Mouse (Mus musculus): Measurements from ENCODE around the gene Gm2237. TPM values are rescaled to one million over a fixed set of nuclear protein-coding genes. Genes with fewer than 3 reads are reported as not detected.

Gm2237 gene
- polyA plus RNA-seq (2012; rRNA removed): 0.30 TPM in 1 of 2 replicates, not detected in the other

DNA sequence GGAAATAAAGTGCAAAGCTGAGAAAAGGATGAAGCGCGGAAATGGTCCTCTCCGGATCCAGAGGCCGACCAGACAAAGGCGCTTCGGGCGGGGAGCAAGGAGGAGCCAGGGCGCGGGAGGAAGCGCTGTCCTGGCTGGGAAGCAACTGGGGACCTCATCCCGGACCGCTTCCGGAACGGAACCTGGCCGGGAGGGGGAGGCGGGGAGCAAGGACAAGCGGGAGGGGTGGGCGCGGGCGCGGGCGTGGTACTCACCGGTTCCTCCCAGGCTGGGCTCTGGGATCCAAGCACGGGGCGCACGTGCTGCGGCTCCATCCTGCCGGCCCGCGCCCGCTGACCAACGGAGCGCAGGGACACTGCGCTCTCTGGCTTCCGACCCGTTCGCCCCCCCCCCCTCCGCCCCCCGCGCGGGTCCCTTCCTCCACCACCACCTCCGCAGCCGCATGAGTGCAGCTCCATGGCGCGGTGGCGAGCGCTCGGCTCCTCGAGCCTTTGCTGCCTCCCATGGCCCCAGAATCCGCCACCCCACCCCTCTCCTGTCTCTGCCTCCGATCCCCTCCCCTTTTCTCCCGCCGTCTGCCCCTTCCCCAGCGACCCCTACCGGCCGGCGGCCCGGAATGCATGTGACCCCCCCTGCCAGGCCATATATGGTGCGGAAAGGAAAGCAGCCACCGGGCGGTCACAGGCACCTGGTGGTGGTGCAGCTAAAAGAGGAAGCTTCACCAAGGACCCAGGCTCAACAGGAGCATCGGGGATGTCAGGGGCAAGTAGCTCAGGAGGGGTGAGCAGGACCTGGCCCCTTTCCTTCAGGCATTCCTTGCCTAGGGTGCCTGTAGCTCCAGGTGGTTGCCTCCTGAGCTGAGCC is at the start of gene Gm2237:
Gene Gm2237, minus strand, starts transcription at position 332 of the 864 bp plus-strand sequence.

DNA sequence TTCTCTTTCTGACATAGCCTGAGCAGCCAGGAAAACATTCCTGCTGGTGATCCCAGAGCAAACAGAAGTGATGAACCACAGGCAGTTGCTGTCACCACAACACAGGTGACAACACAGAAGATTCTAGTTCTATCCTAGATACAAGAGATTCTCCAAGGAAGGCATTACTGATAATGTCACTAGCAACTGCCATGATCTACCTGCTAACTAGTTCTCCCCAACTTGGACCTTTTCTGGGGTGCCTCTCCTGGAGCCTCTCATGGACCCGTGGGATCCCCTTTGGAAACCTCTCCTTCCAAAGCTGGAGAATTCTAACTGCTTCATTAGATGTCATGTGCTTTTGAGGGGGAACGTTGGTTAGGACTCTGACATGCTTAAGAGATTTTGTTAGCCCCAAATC is 17.5 kb upstream of the Gm2237 start, which contains the start of gene Gm5458:
Gene Gm5458, minus strand, starts transcription at position 101 of the 400 bp plus-strand sequence.

DNA sequence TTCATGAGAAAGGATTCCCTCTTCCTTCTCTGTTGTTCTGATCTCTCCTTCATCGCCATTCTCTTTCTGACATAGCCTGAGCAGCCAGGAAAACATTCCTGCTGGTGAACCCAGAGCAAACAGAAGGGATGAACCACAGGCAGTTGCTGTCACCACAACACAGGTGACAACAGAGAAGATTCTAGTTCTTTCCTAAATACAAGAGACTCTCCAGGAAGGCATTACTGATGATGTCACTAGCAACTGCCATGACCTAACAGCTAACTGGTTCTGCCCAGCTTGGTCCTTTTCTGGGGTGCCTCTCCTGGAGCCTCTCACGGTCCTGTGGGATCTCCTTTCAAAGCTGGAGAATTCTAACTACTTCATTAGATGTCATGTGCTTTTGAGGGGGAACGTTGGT is 35.1 kb downstream of the Gm2237 start, which contains the start of gene Gm2244:
Gene Gm2244, minus strand, starts transcription at position 101 of the 400 bp plus-strand sequence.

Other genes starting within 250 kb of the Gm2237 start
- not detected in 2 replicates for gene Gm21738, start 166.2 kb downstream of the Gm2237 start, polyA plus RNA-seq (2012; rRNA removed)
- not detected in 2 replicates for gene Gm2244, start 35.2 kb downstream of the Gm2237 start, polyA plus RNA-seq (2012; rRNA removed)
- not detected in 2 replicates for gene Gm5458, start 17.4 kb upstream of the Gm2237 start, polyA plus RNA-seq (2012; rRNA removed)
- 6.7 and 9.8 TPM in 2 replicates for gene Nid2, start 166.1 kb upstream of the Gm2237 start, polyA plus RNA-seq (2012; rRNA removed)
- gene Rtraf, start 238.7 kb upstream of the Gm2237 start, polyA plus RNA-seq (2012; rRNA removed): 19.3 and 22.0 TPM in 2 replicates

Measured in colon, adult 2 months (tissue).